ENCODE assay signal across 7 mouse cellular contexts in the genomic region with DNA sequence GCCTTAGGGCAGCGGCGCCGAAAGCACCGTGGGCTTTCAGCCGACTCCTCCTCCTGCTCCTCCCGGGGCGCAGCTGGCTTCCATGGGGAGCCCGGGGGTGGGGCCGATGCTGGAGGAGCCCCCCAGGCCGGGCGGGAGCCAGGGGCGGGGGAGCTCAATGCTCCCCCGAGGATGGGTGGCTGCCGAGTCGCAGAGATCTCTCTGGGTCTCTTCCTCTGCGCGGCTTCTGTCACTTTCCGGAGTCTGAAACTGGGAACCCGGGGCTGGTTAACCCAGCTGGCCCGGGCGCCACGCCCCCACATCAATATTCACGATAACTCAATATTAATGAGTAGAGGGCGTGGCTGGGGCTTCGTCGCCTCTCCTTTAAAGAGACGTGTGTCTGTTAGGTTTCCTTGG. TPM values are rescaled to one million over a fixed set of nuclear protein-coding genes. Genes with fewer than 3 reads are reported as not detected.
A peak's percentile ranks its signal among the peaks of the same experiment; 100 is the strongest.
DNase-seq lines count a peak whose midpoint lies in the region; ATAC-seq and TF ChIP-seq lines count a peak whose summit lies in the region.

A gene (minus strand): TSS at position 229 of the 399 bp plus-strand sequence.

- H3K4me1 ChIP-seq in hindbrain, embryonic 12.5 days: peaks cover 6% of the 10 kb centered on the region; the same call in 1 of the 2 replicates
- H3K4me1 ChIP-seq in megakaryocyte, embryonic 14.5 days: peaks cover 48% of the 10 kb centered on the region

- TF ChIP-seq CTCF in brain, embryonic 14.5 days (IDR thresholded peaks at IDR 0.05; ENCODE audit: borderline replicate concordance, extremely low read depth, insufficient read depth, insufficient read length): no peak

- TF ChIP-seq POLR2A in brain, embryonic 14.5 days (IDR thresholded peaks at IDR 0.05; ENCODE audit: borderline replicate concordance, extremely low read depth, insufficient read depth, insufficient read length, poor library complexity, severe bottlenecking): no peak

- peaks cover 45% of the 10 kb centered on the region for H3K27me3 ChIP-seq in hindbrain, embryonic 12.5 days
- peaks cover 81% of the 10 kb centered on the region for H3K27me3 ChIP-seq in megakaryocyte, embryonic 14.5 days (replicated peaks)
- no peaks in the 10 kb centered on the region for H3K27me3 ChIP-seq in splenic B cell, adult 2 months (ENCODE audit: control insufficient read depth, insufficient read depth, low read length, poor library complexity, severe bottlenecking)

- DNase-seq in NIH3T3 (ENCODE audit: low read depth): peak; percentile 81
- peak; percentile 76 for DNase-seq in brain, embryonic 14.5 days (ENCODE audit: low read depth)
- DNase-seq in forelimb bud, embryonic 11.5 days (ENCODE audit: low read depth, low spot score): peak; percentile 38
- peak; percentile 46 to 57 for DNase-seq in layer of hippocampus, postnatal 25 days (ENCODE audit: extremely low spot score in 1 of 2, low spot score in 1 of 2)
- DNase-seq in splenic B cell, adult 2 months (ENCODE audit: low read depth, low spot score): peak; percentile 33

- no peaks in the 10 kb centered on the region for H3K9me3 ChIP-seq in hindbrain, embryonic 12.5 days (replicated peaks)
- no peaks in the 10 kb centered on the region for H3K9me3 ChIP-seq in megakaryocyte, embryonic 14.5 days

- H3K4me3 ChIP-seq in hindbrain, embryonic 12.5 days: peak within 1 kb of the TSS; percentile 65
- H3K4me3 ChIP-seq in megakaryocyte, embryonic 14.5 days (replicated peaks): peak within 1 kb of the TSS; percentile 89

- no peaks in the 10 kb centered on the region for H3K36me3 ChIP-seq in hindbrain, embryonic 12.5 days
- no peaks in the 10 kb centered on the region for H3K36me3 ChIP-seq in megakaryocyte, embryonic 14.5 days (replicated peaks; ENCODE audit: low read length)
- no peaks in the 10 kb centered on the region for H3K36me3 ChIP-seq in splenic B cell, adult 2 months (ENCODE audit: control insufficient read depth, insufficient read depth, low read length, poor library complexity, severe bottlenecking)

- H3K9ac ChIP-seq in hindbrain, embryonic 12.5 days: peak within 1 kb of the TSS; percentile 70

- ATAC-seq in hindbrain, embryonic 12.5 days (ENCODE audit: low FRiP score): peak; percentile 65

- no peak within 1 kb of the TSS; the same call in 1 of the 2 replicates for H3K27ac ChIP-seq in hindbrain, embryonic 12.5 days

- peak within 1 kb of the TSS; percentile 99 for H3K4me2 ChIP-seq in hindbrain, embryonic 12.5 days (replicated peaks)

- WGBS in hindbrain, embryonic 12.5 days: 1% methylated on average over 15 of the region's 27 CpGs

RNA-seq across cellular contexts. Expression of the gene that starts here (rescaled TPM):
- polyA plus RNA-seq in brain, embryonic 14.5 days (2012; rRNA removed): 1.4 and 4.7 TPM in 2 replicates
- polyA plus RNA-seq in hindbrain, embryonic 12.5 days (2016; fragmentation: Nextera tagmentation; extraction: Ambion mirVana): 2.1 and 2.9 TPM in 2 replicates
- total RNA-seq in layer of hippocampus, postnatal 25 days (2021): 1 to 10 TPM; 4.0 to 4.6 TPM
- polyA plus RNA-seq in megakaryocyte, embryonic 14.5 days (2012; ENCODE audit: insufficient read depth, low replicate concordance): 22.3 and 27.7 TPM in 2 replicates
